Mouse (Mus musculus): Measurements from ENCODE around the gene Pam16.

GRCm38 (mm10) chr16:4647651-4648141 lies 22.9 kb upstream of the Pam16 start:
- TF ChIP-seq EP300 (IDR thresholded peaks at IDR 0.05; ENCODE audit: low read depth) (no peak), CTCF (IDR thresholded peaks at IDR 0.05; ENCODE audit: low read depth) (no peak)

All from liver, postnatal 0 days (tissue).